Mouse (Mus musculus) testis, adult 2 months (tissue): Measurements from ENCODE around the gene Cables2.

Experiments used
- CTCF ChIP-seq: fragments of 200-500 bp; IDR thresholded peaks from 2 replicates; pipeline ENCODE4 v1.5.1; 2012; ENCODE audit warnings: low read depth, mild to moderate bottlenecking, inconsistent platforms, low read length, moderate library complexity; ENCODE audit not compliant: control insufficient read depth, insufficient read depth, insufficient replicate concordance
- POLR2A ChIP-seq: fragments of 200-500 bp; IDR thresholded peaks from 2 replicates; pipeline ENCODE4 v1.6.1; 2012; ENCODE audit warnings: low read depth, mild to moderate bottlenecking, inconsistent platforms, low read length, moderate library complexity; ENCODE audit not compliant: control insufficient read depth

- no peak for TF ChIP-seq CTCF
- no peak for TF ChIP-seq POLR2A
Observed at GRCm38 (mm10) chr2:180290503-180290902, 17.2 kb upstream of the Cables2 start.
